Mouse (Mus musculus): ENCODE results near the gene Olfr764-ps1. TPM values are rescaled to one million over a fixed set of nuclear protein-coding genes. Genes with fewer than 3 reads are reported as not detected.

Olfr764-ps1 gene
- total RNA-seq, 2 experiments from 2014 or later, result not detected

Other genes with a start within 250 kb of the Olfr764-ps1 start
- gene Mmp19, start 249.0 kb downstream of the Olfr764-ps1 start, total RNA-seq (2021), result 1 to 10 TPM; 4.5 to 5.8 TPM
- 10 to 100 TPM; 37.9 to 38.7 TPM for gene Dnajc14, start 235.8 kb downstream of the Olfr764-ps1 start, total RNA-seq (2021)
- gene Tmem198b, start 235.5 kb downstream of the Olfr764-ps1 start, total RNA-seq (2021), result 10 to 100 TPM in 1 of 2 experiments, 1 to 10 TPM in 1; 8.6 to 11.1 TPM
- gene Sarnp, start 222.6 kb downstream of the Olfr764-ps1 start, total RNA-seq (2021), result 10 to 100 TPM; 40.9 to 44.9 TPM
- gene Ormdl2, start 218.3 kb downstream of the Olfr764-ps1 start, total RNA-seq (2021), result 10 to 100 TPM in 1 of 2 experiments, 1 to 10 TPM in 1; 6.5 to 10.2 TPM
- gene Gdf11, start 148.2 kb downstream of the Olfr764-ps1 start, total RNA-seq (2021), result 1 to 10 TPM; 2.8 TPM
- 100 to 1,000 TPM; 127 to 131 TPM for gene Cd63, start 138.9 kb downstream of the Olfr764-ps1 start, total RNA-seq (2021)
- 1 to 10 TPM; 8.6 to 9.5 TPM for gene Rdh5, start 117.0 kb downstream of the Olfr764-ps1 start, total RNA-seq (2021)
- gene Bloc1s1, start 115.9 kb downstream of the Olfr764-ps1 start, total RNA-seq (2021), result 100 to 1,000 TPM; 177 to 183 TPM
- gene Itga7, start 106.1 kb downstream of the Olfr764-ps1 start, total RNA-seq (2021), result 100 to 1,000 TPM; 163 to 167 TPM
- gene Mettl7b, start 78.9 kb downstream of the Olfr764-ps1 start, total RNA-seq (2021), result not detected
- gene Olfr9, start 50.5 kb downstream of the Olfr764-ps1 start, total RNA-seq (2021), result not detected
- gene Olfr763, start 29.1 kb downstream of the Olfr764-ps1 start, total RNA-seq (2021), result not detected
- gene Olfr765, start 10.1 kb upstream of the Olfr764-ps1 start, total RNA-seq (2021), result not detected
- not detected for gene Olfr766-ps1, start 29.1 kb upstream of the Olfr764-ps1 start, total RNA-seq (2021)
- not detected for gene Olfr767, start 43.0 kb upstream of the Olfr764-ps1 start, total RNA-seq (2021)
- gene Olfr768, start 59.5 kb upstream of the Olfr764-ps1 start, total RNA-seq (2021), result not detected
- not detected for gene Olfr769, start 78.0 kb upstream of the Olfr764-ps1 start, total RNA-seq (2021)
- gene Olfr770, start 99.1 kb upstream of the Olfr764-ps1 start, total RNA-seq (2021), result not detected
- not detected for gene Olfr771, start 124.9 kb upstream of the Olfr764-ps1 start, total RNA-seq (2021)
- not detected for gene Olfr772, start 138.0 kb upstream of the Olfr764-ps1 start, total RNA-seq (2021)
- not detected for gene Olfr773, start 147.5 kb upstream of the Olfr764-ps1 start, total RNA-seq (2021)
- gene Olfr774, start 196.3 kb upstream of the Olfr764-ps1 start, total RNA-seq (2021), result not detected
- gene Olfr775, start 208.5 kb upstream of the Olfr764-ps1 start, total RNA-seq (2021), result not detected
- not detected for gene Olfr776, start 219.2 kb upstream of the Olfr764-ps1 start, total RNA-seq (2021)
- not detected for gene Olfr777, start 231.6 kb upstream of the Olfr764-ps1 start, total RNA-seq (2021)